Mouse (Mus musculus) spleen, adult 2 months (tissue): Measurements from ENCODE around the gene Slc24a2. TPM values are rescaled to one million over a fixed set of nuclear protein-coding genes. Genes with fewer than 3 reads are reported as not detected.

Source experiments
- DNase-seq, 2 experiments: peaks; one replicate each; pipeline versions ENCODE4 v3.0.0 to v3.0.0-alpha.2; 2012 to 2021; ENCODE audit warnings: low spot score in 2 of 2, low read depth in 1 of 2
- H3K27ac ChIP-seq: fragments of 200-500 bp; 2 replicates; pipeline ENCODE4 v1.5.1; 2012; ENCODE audit warnings: low read length, inconsistent platforms; ENCODE audit not compliant: insufficient read depth
- H3K27me3 ChIP-seq: fragments of 200-500 bp; 2 replicates; pipeline ENCODE4 v1.6.1; 2012; ENCODE audit warnings: mild to moderate bottlenecking, moderate library complexity, low read length, inconsistent platforms; ENCODE audit not compliant: control insufficient read depth, insufficient read depth
- H3K36me3 ChIP-seq: fragments of 200-500 bp; 2 replicates; pipeline ENCODE4 v1.6.1; 2012; ENCODE audit warnings: mild to moderate bottlenecking, low read length, inconsistent platforms; ENCODE audit not compliant: control insufficient read depth, insufficient read depth
- H3K4me1 ChIP-seq: fragments of 200-500 bp; 2 replicates; pipeline ENCODE4 v1.6.1; 2011; ENCODE audit warnings: inconsistent platforms; ENCODE audit not compliant: control insufficient read depth, insufficient read depth, insufficient read length
- H3K4me3 ChIP-seq: fragments of 200-500 bp; 2 replicates; pipeline ENCODE4 v1.5.1; 2011; ENCODE audit warnings: mild to moderate bottlenecking, inconsistent platforms; ENCODE audit not compliant: insufficient read depth, insufficient read length; ENCODE audit errors: extremely low read depth
- CTCF ChIP-seq: fragments of 200-500 bp; IDR thresholded peaks from 2 replicates; pipeline ENCODE4 v1.5.1; 2011; ENCODE audit warnings: mild to moderate bottlenecking, inconsistent platforms; ENCODE audit not compliant: insufficient read depth, insufficient read length, insufficient replicate concordance; ENCODE audit errors: extremely low read depth
- POLR2A ChIP-seq: fragments of 200-500 bp; IDR thresholded peaks from 2 replicates; pipeline ENCODE4 v1.6.1; 2011; ENCODE audit warnings: low read depth, low read length, inconsistent platforms
- WGBS: fragments of 180-500 bp; shearing (Covaris S2); methylation state at CpG from one replicate; pipeline ENCODE4 v1.1.7; 2018; 5-methylcytosine and 5-hydroxymethylcytosine counted together
- polyA plus RNA-seq: library from polyadenylated mRNA; depleted of rRNA; stranded (reverse); fragments of >200 nt; gene quantifications from 2 replicates; pipeline ENCODE4 v1.2.3, GENCODE M21; 2012

Slc24a2 gene
- polyA plus RNA-seq, 1 experiment = not detected

- DNase-seq = no peak
- Histone ChIP-seq H3K27me3 (no peaks in the 10 kb centered on the region), H3K36me3 (no peaks in the 10 kb centered on the region), H3K4me3 (no peak overlapping the region), H3K27ac (no peak overlapping the region), H3K4me1 (no peaks in the 10 kb centered on the region)
- 80% methylated on average over 6 of the region's 6 CpGs for WGBS
- no peak for TF ChIP-seq POLR2A
- TF ChIP-seq CTCF = no peak
Measured at GRCm38 (mm10) chr4:87088713-87089112, 141.6 kb downstream of the Slc24a2 start.

- no peaks in the 10 kb centered on the region for H3K4me1 ChIP-seq
- no peak for TF ChIP-seq POLR2A
- TF ChIP-seq CTCF = no peak
- WGBS = 85% methylated on average over 5 of the region's 5 CpGs
- H3K27me3 ChIP-seq = no peaks in the 10 kb centered on the region
- no peak overlapping the region for H3K27ac ChIP-seq
- H3K36me3 ChIP-seq = no peaks in the 10 kb centered on the region
- H3K4me3 ChIP-seq = no peak overlapping the region
- DNase-seq = no peak
Measured at GRCm38 (mm10) chr4:87087597-87087996, 142.7 kb downstream of the Slc24a2 start.

- no peaks in the 10 kb centered on the region for H3K36me3 ChIP-seq
- DNase-seq = no peak
- no peak overlapping the region for H3K4me3 ChIP-seq
- WGBS = 83% methylated on average over 11 of the region's 11 CpGs
- no peaks in the 10 kb centered on the region for H3K27me3 ChIP-seq
- no peak for TF ChIP-seq POLR2A
- no peak overlapping the region for H3K27ac ChIP-seq
- no peaks in the 10 kb centered on the region for H3K4me1 ChIP-seq
Measured at GRCm38 (mm10) chr4:87086933-87087577, 143.2 kb downstream of the Slc24a2 start.

- Histone ChIP-seq H3K4me1 (no peaks in the 10 kb centered on the region), H3K36me3 (no peaks in the 10 kb centered on the region), H3K4me3 (no peak overlapping the region), H3K27me3 (no peaks in the 10 kb centered on the region), H3K27ac (no peak overlapping the region)
- TF ChIP-seq CTCF = no peak
- WGBS = 57% methylated on average over 6 of the region's 6 CpGs
- DNase-seq = no peak
Measured at GRCm38 (mm10) chr4:87081321-87081720, 149.0 kb downstream of the Slc24a2 start.

- H3K27me3 ChIP-seq = no peaks in the 10 kb centered on the region
- WGBS = 78% methylated on average over 4 of the region's 4 CpGs
- H3K36me3 ChIP-seq = no peaks in the 10 kb centered on the region
- no peak for DNase-seq
- no peak for TF ChIP-seq POLR2A
- no peak for TF ChIP-seq CTCF
- no peak overlapping the region for H3K27ac ChIP-seq
- H3K4me3 ChIP-seq = no peak overlapping the region
- H3K4me1 ChIP-seq = no peaks in the 10 kb centered on the region
Measured at GRCm38 (mm10) chr4:87079305-87079704, 151.0 kb downstream of the Slc24a2 start.

- H3K27ac ChIP-seq = no peak overlapping the region
- H3K4me1 ChIP-seq = no peaks in the 10 kb centered on the region
- H3K4me3 ChIP-seq = no peak overlapping the region
- DNase-seq = no peak
- H3K36me3 ChIP-seq = no peaks in the 10 kb centered on the region
- 61% methylated on average over 2 of the region's 2 CpGs for WGBS
- H3K27me3 ChIP-seq = no peaks in the 10 kb centered on the region
- no peak for TF ChIP-seq CTCF
- TF ChIP-seq POLR2A = no peak
Measured at GRCm38 (mm10) chr4:87078726-87079125, 151.6 kb downstream of the Slc24a2 start.

GRCm38 (mm10) chr4:87075761-87076160 is 154.5 kb downstream of the Slc24a2 start:
- H3K36me3 ChIP-seq = no peaks in the 10 kb centered on the region
- H3K27ac ChIP-seq = no peak overlapping the region
- 72% methylated on average over 3 of the region's 3 CpGs for WGBS
- H3K4me1 ChIP-seq = no peaks in the 10 kb centered on the region
- H3K27me3 ChIP-seq = no peaks in the 10 kb centered on the region
- DNase-seq = no peak
- no peak overlapping the region for H3K4me3 ChIP-seq
- TF ChIP-seq CTCF (no peak), POLR2A (no peak)

- H3K4me1 ChIP-seq = no peaks in the 10 kb centered on the region
- DNase-seq = no peak
- H3K4me3 ChIP-seq = no peak overlapping the region
- no peak overlapping the region for H3K27ac ChIP-seq
- no peaks in the 10 kb centered on the region for H3K36me3 ChIP-seq
- H3K27me3 ChIP-seq = no peaks in the 10 kb centered on the region
- WGBS = 83% methylated on average over 3 of the region's 3 CpGs
- TF ChIP-seq CTCF = no peak
- TF ChIP-seq POLR2A = no peak
Measured at GRCm38 (mm10) chr4:87068121-87068520, 162.2 kb downstream of the Slc24a2 start.
